Mouse (Mus musculus): ENCODE data around the gene Gatd1.

- no peak for TF ChIP-seq CTCF (IDR thresholded peaks at IDR 0.05; ENCODE audit: insufficient read depth, low read depth, low read length)
- no peak for TF ChIP-seq POLR2A (IDR thresholded peaks at IDR 0.05; ENCODE audit: insufficient read depth, low read depth, low read length)
Measured at GRCm38 (mm10) chr7:141435856-141436522, 22.1 kb upstream of the Gatd1 start.

Data from olfactory bulb, adult 2 months (tissue).